Mouse (Mus musculus) forebrain, embryonic 15.5 days (tissue): ENCODE results near the gene 1500011B03Rik. TPM values are rescaled to one million over a fixed set of nuclear protein-coding genes. Genes with fewer than 3 reads are reported as not detected.
A peak's percentile ranks its signal among the peaks of the same experiment; 100 is the strongest.
"Not testable (repeated sequence)": the region's sequence is repeated elsewhere in the genome, so short reads cannot be mapped to it uniquely, and the experiment has no call there.

ENCODE experiments used
- ATAC-seq: fragments of 200-750 bp; cut with Nextera tagmentation; replicated peaks from 2 replicates; pipeline ENCODE4 v1.8.0; 2017; ENCODE audit warnings: mild to moderate bottlenecking, moderate TSS enrichment, moderate library complexity
- H3K27ac ChIP-seq: fragments of 300-500 bp; sonication (generic); replicated peaks from 2 replicates; pipeline ENCODE4 v1.5.1; 2015; ENCODE audit warnings: mild to moderate bottlenecking, inconsistent platforms
- H3K27me3 ChIP-seq: fragments of 300-500 bp; sonication (generic); 2 replicates; pipeline ENCODE4 v1.6.1; 2015; ENCODE audit warnings: inconsistent platforms
- H3K36me3 ChIP-seq: fragments of 300-500 bp; sonication (generic); 2 replicates; pipeline ENCODE4 v1.6.1; 2015; ENCODE audit warnings: mild to moderate bottlenecking, inconsistent platforms
- H3K4me1 ChIP-seq: fragments of 300-500 bp; sonication (generic); 2 replicates; pipeline ENCODE4 v1.6.1; 2015; ENCODE audit warnings: inconsistent platforms
- H3K4me2 ChIP-seq: fragments of 300-500 bp; sonication (generic); replicated peaks from 2 replicates; pipeline ENCODE4 v1.6.1; 2015; ENCODE audit warnings: mild to moderate bottlenecking, inconsistent platforms
- H3K4me3 ChIP-seq: fragments of 300-500 bp; sonication (generic); 2 replicates; pipeline ENCODE4 v1.5.1; 2015; ENCODE audit warnings: mild to moderate bottlenecking, inconsistent platforms
- H3K9ac ChIP-seq: fragments of 300-500 bp; sonication (generic); replicated peaks from 2 replicates; pipeline ENCODE4 v1.6.1; 2015; ENCODE audit warnings: mild to moderate bottlenecking, inconsistent platforms
- H3K9me3 ChIP-seq: fragments of 300-500 bp; sonication (generic); 2 replicates; pipeline ENCODE4 v1.6.1; 2016; ENCODE audit warnings: inconsistent platforms
- whole genome bisulfite sequencing: fragments of 180-500 bp; shearing (Covaris S2); methylation state at CpG from one replicate; pipeline ENCODE4 v1.1.7; 2015; ENCODE audit warnings: mixed read lengths; 5-methylcytosine and 5-hydroxymethylcytosine counted together
- polyA plus RNA-seq: library from polyadenylated mRNA; unstranded; fragments of >200 nt; fragmentation: Nextera tagmentation; extraction: Ambion mirVana; gene quantifications from 2 replicates; pipeline ENCODE4 v1.2.1, GENCODE M21; 2015

Gene 1500011B03Rik
- 215 and 218 TPM in 2 replicates for polyA plus RNA-seq

DNA sequence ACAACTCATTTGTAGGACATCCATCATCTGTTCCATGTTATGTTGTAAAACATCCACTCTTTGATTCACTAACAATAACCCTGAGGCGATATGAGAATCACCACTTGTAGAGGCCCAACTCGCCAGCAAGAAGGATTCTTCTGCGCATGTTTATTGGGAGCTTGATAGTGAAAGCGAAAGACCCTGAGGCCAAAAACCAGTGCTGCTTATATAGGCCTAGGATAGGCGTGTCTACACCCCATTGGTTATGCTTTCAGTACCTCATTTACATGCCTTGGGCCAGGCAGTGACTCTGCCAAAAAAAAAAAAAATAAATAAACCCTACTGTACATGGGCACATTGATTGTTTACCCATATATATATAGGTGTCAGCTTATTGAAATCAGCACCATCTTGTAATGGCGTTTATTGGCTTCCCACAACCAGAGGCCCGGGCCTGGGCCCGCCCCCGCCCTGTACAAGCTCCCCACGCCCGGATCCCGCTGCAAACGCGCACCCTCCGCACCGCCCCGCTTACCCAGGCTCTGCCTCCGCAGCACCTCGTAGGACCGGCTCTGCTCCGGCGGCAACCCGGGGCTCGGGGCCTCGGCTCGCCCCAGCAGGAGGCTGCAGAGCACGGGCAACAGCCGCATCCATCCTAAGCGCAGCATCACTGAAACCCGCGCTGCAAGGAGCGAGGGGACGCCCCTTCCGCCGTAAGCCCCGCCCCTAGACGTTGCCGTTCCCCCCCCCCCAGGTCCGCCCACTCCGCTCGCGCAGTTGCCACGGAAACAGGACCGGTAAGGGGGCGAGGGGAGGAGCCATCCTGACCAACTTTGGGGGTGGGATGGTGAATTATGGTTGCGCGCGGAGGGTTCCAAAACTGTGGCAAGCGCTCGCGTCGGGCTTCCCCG lies at the start of gene 1500011B03Rik:
Gene 1500011B03Rik (minus strand): TSS at position 673 of the 893 bp plus-strand sequence.
- H3K4me2 ChIP-seq = peak within 1 kb of the TSS; percentile 53
- H3K4me1 ChIP-seq = peaks cover 15% of the 10 kb centered on the region
- H3K27me3 ChIP-seq = no peaks in the 10 kb centered on the region
- 7% methylated on average over 52 of the region's 53 CpGs for WGBS
- H3K27ac ChIP-seq = peak within 1 kb of the TSS; percentile 83
- peak within 1 kb of the TSS; percentile 55 for H3K4me3 ChIP-seq
- H3K9ac ChIP-seq = peak within 1 kb of the TSS; percentile 79
- H3K9me3 ChIP-seq = no peaks in the 10 kb centered on the region; the same call in 1 of the 2 replicates
- 0 out of 2 replicates have a peak, but pooled peaks cover 3% of the 10 kb centered on the region for H3K36me3 ChIP-seq
- peak; percentile 91 for ATAC-seq

GRCm38 (mm10) chr5:114865279-114865678 lies 42.0 kb upstream of the 1500011B03Rik start:
- Histone ChIP-seq H3K4me2 (no peak overlapping the region), H3K27ac (no peak overlapping the region), H3K4me3 (no peak overlapping the region), H3K9me3 (peaks cover 10% of the 10 kb centered on the region), H3K4me1 (no peaks in the 10 kb centered on the region), H3K36me3 (no peaks in the 10 kb centered on the region), H3K27me3 (no peaks in the 10 kb centered on the region), H3K9ac (no peak overlapping the region)
- ATAC-seq = no peak
- 81% methylated on average over 12 of the region's 12 CpGs for WGBS

DNA sequence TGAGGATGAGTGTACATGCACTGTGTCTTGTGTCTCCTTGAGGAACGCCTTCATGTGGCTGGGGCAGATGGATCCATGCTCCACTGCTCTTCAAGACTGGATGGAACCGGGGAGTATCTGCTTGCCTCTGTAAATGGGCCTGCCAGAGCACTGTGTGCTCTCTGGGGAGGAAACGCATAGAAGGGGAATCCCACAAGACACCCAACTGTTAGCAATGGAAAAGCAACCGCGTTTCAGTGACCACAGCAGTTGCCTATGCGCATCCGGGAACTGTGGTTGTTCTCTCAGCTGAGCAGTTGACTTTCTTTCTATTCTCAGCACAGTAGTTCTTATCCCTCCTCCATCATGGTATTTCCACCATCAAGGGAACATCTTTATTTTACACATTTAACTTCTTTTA lies 41.5 kb upstream of the 1500011B03Rik start:
- H3K36me3 ChIP-seq = no peaks in the 10 kb centered on the region
- no peak overlapping the region for H3K9ac ChIP-seq
- 78% methylated on average over 7 of the region's 7 CpGs for WGBS
- no peak for ATAC-seq
- no peak overlapping the region for H3K27ac ChIP-seq
- H3K4me1 ChIP-seq = no peaks in the 10 kb centered on the region
- peaks cover 10% of the 10 kb centered on the region for H3K9me3 ChIP-seq
- H3K4me3 ChIP-seq = no peak overlapping the region
- H3K27me3 ChIP-seq = no peaks in the 10 kb centered on the region
- no peak overlapping the region for H3K4me2 ChIP-seq

DNA sequence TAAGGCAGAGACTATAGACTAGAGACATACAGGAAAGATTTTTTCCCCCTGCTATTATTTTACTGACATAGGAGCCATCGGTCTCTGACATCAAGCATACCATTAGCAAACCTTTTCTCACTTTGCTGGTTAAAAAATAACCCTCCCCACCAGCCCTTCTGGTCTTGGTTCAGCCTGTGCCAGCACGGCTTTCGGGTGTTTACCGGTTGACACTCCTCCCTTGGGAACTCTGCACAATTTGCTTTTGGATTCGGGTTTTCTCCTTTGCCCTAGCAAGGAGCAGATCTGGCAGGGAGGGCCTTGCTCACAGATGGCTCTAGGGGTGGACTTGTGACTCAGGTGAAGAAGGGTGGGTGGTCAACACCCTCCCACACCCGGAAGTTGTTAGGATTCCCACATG lies 38.5 kb upstream of the 1500011B03Rik start:
- H3K4me1 ChIP-seq = peaks cover 9% of the 10 kb centered on the region; the same call in 1 of the 2 replicates
- no peak overlapping the region for H3K27ac ChIP-seq
- H3K4me3 ChIP-seq = no peak overlapping the region
- 77% methylated on average over 6 of the region's 6 CpGs for WGBS
- no peak overlapping the region for H3K4me2 ChIP-seq
- ATAC-seq = no peak
- H3K27me3 ChIP-seq = no peaks in the 10 kb centered on the region
- H3K9ac ChIP-seq = no peak overlapping the region
- no peaks in the 10 kb centered on the region for H3K36me3 ChIP-seq
- no peaks in the 10 kb centered on the region for H3K9me3 ChIP-seq

GRCm38 (mm10) chr5:114859253-114859652 lies 36.0 kb upstream of the 1500011B03Rik start:
- WGBS = 4% methylated on average over 18 of the region's 18 CpGs

GRCm38 (mm10) chr5:114858582-114858981 lies 35.3 kb upstream of the 1500011B03Rik start, which contains the start of gene Gm9936:
TSS of gene Gm9936 (minus strand) at chr5:114858682.
- Histone ChIP-seq H3K4me2 (peak within 1 kb of the TSS; percentile 49), H3K9me3 (no peaks in the 10 kb centered on the region), H3K36me3 (no peaks in the 10 kb centered on the region), H3K4me3 (peak within 1 kb of the TSS; percentile 33), H3K9ac (peak within 1 kb of the TSS; percentile 43), H3K27me3 (no peaks in the 10 kb centered on the region), H3K27ac (no peak within 1 kb of the TSS), H3K4me1 (peaks cover 9% of the 10 kb centered on the region; the same call in 1 of the 2 replicates)
- 85% methylated on average over 12 of the region's 12 CpGs for WGBS
- no peak for ATAC-seq

More at GRCm38 (mm10) chr5:114859253-114859652, 36.0 kb upstream of the 1500011B03Rik start:
- Histone ChIP-seq H3K36me3 (no peaks in the 10 kb centered on the region), H3K9me3 (no peaks in the 10 kb centered on the region), H3K9ac (peak overlapping the region; percentile 43), H3K27ac (no peak overlapping the region), H3K4me2 (peak overlapping the region; percentile 49), H3K4me1 (peaks cover 9% of the 10 kb centered on the region; the same call in 1 of the 2 replicates), H3K27me3 (no peaks in the 10 kb centered on the region), H3K4me3 (peak overlapping the region; percentile 33)
- peak; percentile 43; the same call in 1 of the 2 replicates for ATAC-seq

DNA sequence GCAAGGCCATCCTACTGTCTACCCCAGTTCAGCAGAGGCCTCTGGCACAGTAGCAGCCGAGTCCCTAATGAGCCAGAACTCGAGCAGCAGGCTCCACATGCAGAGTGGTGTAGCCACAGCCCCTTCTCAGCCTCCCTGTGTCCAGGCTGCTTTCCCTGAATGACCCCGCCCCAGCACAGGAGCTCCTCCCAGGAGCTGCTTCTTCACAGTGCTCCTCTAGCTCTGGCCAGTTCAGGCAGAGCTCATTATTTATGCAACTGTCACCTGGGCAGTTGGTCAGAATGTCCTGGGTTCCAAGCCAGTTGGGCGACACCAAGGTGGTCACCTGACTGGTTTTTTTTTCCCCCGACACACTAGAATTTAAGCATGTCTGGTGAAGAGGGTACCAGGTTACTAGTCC lies 30.1 kb upstream of the 1500011B03Rik start, which contains the start of gene 4930519G04Rik:
Gene 4930519G04Rik (plus strand): TSS at position 301 of the 400 bp plus-strand sequence.
- not testable (repeated sequence) for H3K27ac ChIP-seq, H3K4me3 ChIP-seq, H3K9ac ChIP-seq, H3K4me1 ChIP-seq, H3K27me3 ChIP-seq, H3K36me3 ChIP-seq, H3K9me3 ChIP-seq, H3K4me2 ChIP-seq, ATAC-seq
- 80% methylated on average over 3 of the region's 5 CpGs for WGBS

- H3K9ac ChIP-seq = no peak overlapping the region
- H3K36me3 ChIP-seq = no peaks in the 10 kb centered on the region
- H3K4me1 ChIP-seq = no peaks in the 10 kb centered on the region
- no peak overlapping the region for H3K4me2 ChIP-seq
- WGBS = 88% methylated on average over 20 of the region's 20 CpGs
- no peak overlapping the region for H3K4me3 ChIP-seq
- H3K27ac ChIP-seq = no peak overlapping the region
- no peak for ATAC-seq
- no peaks in the 10 kb centered on the region for H3K9me3 ChIP-seq
- no peaks in the 10 kb centered on the region for H3K27me3 ChIP-seq
Measured at GRCm38 (mm10) chr5:114851565-114852236, 28.4 kb upstream of the 1500011B03Rik start.

- H3K4me1 ChIP-seq, H3K27ac ChIP-seq, H3K9ac ChIP-seq, H3K36me3 ChIP-seq, H3K4me3 ChIP-seq, ATAC-seq, H3K4me2 ChIP-seq, H3K27me3 ChIP-seq, H3K9me3 ChIP-seq: not testable (repeated sequence)
- 39% methylated on average over 2 of the region's 2 CpGs for WGBS
Measured at GRCm38 (mm10) chr5:114844371-114844770, 21.1 kb upstream of the 1500011B03Rik start.

- Histone ChIP-seq H3K27ac (no peak overlapping the region), H3K27me3 (no peaks in the 10 kb centered on the region), H3K4me3 (no peak overlapping the region), H3K4me1 (peaks cover 6% of the 10 kb centered on the region), H3K4me2 (no peak overlapping the region), H3K36me3 (no peaks in the 10 kb centered on the region), H3K9me3 (no peaks in the 10 kb centered on the region), H3K9ac (no peak overlapping the region)
- 0 out of 2 replicates have a peak, but pooled peaks have one; percentile 32 for ATAC-seq
- 75% methylated on average over 5 of the region's 5 CpGs for WGBS
Measured at GRCm38 (mm10) chr5:114842674-114843073, 19.4 kb upstream of the 1500011B03Rik start.

- ATAC-seq = not testable (repeated sequence)
Measured at GRCm38 (mm10) chr5:114842155-114842554, 18.9 kb upstream of the 1500011B03Rik start.

DNA sequence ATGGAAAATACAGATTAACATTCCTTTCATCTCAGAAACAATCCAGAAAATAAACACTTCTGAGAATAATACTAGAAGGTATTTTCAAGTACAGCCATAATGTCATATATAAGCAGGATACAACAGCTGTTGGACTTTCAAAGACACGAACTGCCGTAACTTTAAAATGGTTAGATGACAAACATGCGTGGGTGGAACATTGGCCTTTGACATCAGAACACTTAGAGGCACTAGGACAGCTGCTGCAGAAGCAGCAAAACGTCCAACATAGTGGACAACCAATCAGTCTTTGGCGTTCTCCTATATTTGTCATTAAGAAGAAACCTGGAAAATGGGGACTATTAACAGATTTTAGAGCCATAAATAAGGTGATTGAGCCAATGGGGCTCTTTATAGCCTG lies 17.2 kb upstream of the 1500011B03Rik start:
- H3K36me3 ChIP-seq, H3K4me3 ChIP-seq, H3K4me2 ChIP-seq, H3K27ac ChIP-seq, ATAC-seq, H3K27me3 ChIP-seq, H3K9me3 ChIP-seq, H3K4me1 ChIP-seq, H3K9ac ChIP-seq: not testable (repeated sequence)
- 85% methylated on average over 5 of the region's 5 CpGs for WGBS

More at GRCm38 (mm10) chr5:114842155-114842554, 18.9 kb upstream of the 1500011B03Rik start:
- not testable (repeated sequence) for H3K4me3 ChIP-seq, H3K36me3 ChIP-seq, H3K27me3 ChIP-seq, H3K9ac ChIP-seq, H3K4me1 ChIP-seq, H3K4me2 ChIP-seq, H3K9me3 ChIP-seq, H3K27ac ChIP-seq
- 51% methylated on average over 3 of the region's 3 CpGs for WGBS
